Mouse (Mus musculus) midbrain, embryonic 11.5 days (tissue): ENCODE measurements around the gene Abtb2. TPM values are rescaled to one million over a fixed set of nuclear protein-coding genes. Genes with fewer than 3 reads are reported as not detected.
A peak's percentile ranks its signal among the peaks of the same experiment; 100 is the strongest.

Experiments used
- ATAC-seq: fragments of 200-750 bp; cut with Nextera tagmentation; 2 replicates; pipeline ENCODE4 v1.8.0; 2017; ENCODE audit warnings: moderate TSS enrichment, moderate library complexity; ENCODE audit not compliant: low FRiP score
- DNase-seq: peaks from one replicate; pipeline ENCODE4 v3.0.0; 2015; ENCODE audit warnings: low spot score; ENCODE audit errors: missing footprints
- H3K27ac ChIP-seq: fragments of 300-500 bp; sonication (generic); 2 replicates; pipeline ENCODE4 v1.5.1; 2014; ENCODE audit warnings: low read depth, low read length
- H3K27me3 ChIP-seq: fragments of 300-500 bp; sonication (generic); 2 replicates; pipeline ENCODE4 v1.6.1; 2014; ENCODE audit warnings: mild to moderate bottlenecking, low read length, moderate library complexity, mixed read lengths; ENCODE audit not compliant: control insufficient read depth, insufficient read depth
- H3K36me3 ChIP-seq: fragments of 300-500 bp; sonication (generic); 2 replicates; pipeline ENCODE4 v1.6.1; 2014; ENCODE audit warnings: mild to moderate bottlenecking, low read length, moderate library complexity, mixed read lengths; ENCODE audit not compliant: control insufficient read depth, insufficient read depth
- H3K4me1 ChIP-seq: fragments of 300-500 bp; sonication (generic); 2 replicates; pipeline ENCODE4 v1.6.1; 2014; ENCODE audit warnings: low read length; ENCODE audit not compliant: control insufficient read depth, insufficient read depth
- H3K4me2 ChIP-seq: fragments of 300-500 bp; sonication (generic); 2 replicates; pipeline ENCODE4 v1.6.1; 2014; ENCODE audit warnings: mild to moderate bottlenecking, moderate library complexity
- H3K4me3 ChIP-seq: fragments of 300-500 bp; sonication (generic); 2 replicates; pipeline ENCODE4 v1.5.1; 2014; ENCODE audit warnings: low read depth, low read length
- H3K9ac ChIP-seq: fragments of 300-500 bp; sonication (generic); 2 replicates; pipeline ENCODE4 v1.6.1; 2014; ENCODE audit warnings: low read length
- H3K9me3 ChIP-seq: fragments of 300-500 bp; sonication (generic); 2 replicates; pipeline ENCODE4 v1.6.1; 2016; ENCODE audit warnings: low read length; ENCODE audit not compliant: control insufficient read depth
- WGBS: fragments of 180-500 bp; shearing (Covaris S2); extraction: QIAGEN DNeasy Blood & Tissue Kit; methylation state at CpG from one replicate; pipeline ENCODE4 v1.1.7; 2014; 5-methylcytosine and 5-hydroxymethylcytosine counted together
- polyA plus RNA-seq: library from polyadenylated mRNA; unstranded; fragments of >200 nt; fragmentation: Nextera tagmentation; extraction: Ambion mirVana; gene quantifications from 2 replicates; pipeline ENCODE4 v1.2.1, GENCODE M21; 2014

Abtb2 gene
- polyA plus RNA-seq, 1 experiment from 2014 or later, result 12.1 TPM

DNA sequence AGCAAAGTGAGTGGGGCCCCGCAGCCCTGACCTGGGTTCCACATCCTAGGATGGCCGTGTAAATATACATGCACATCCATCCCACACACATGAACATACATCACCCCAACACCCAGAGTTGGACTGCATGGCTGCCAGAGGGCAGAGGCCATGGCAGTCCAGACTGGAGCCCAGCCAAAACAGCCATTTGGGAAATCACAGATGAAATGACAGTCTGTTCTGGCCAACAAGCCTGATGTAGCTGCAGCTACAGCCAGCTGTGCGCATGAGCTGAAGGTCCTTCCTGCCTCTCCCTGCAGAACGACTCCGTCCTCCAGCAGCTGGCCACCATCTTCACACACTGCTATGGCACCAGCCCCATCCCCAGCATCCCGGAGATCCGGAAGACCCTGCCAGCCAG, 144.7 kb downstream of the Abtb2 start:
- WGBS, result 94% methylated on average over 7 of the region's 7 CpGs
- Histone ChIP-seq H3K4me1 (no peaks in the 10 kb centered on the region; the same call in 1 of the 2 replicates), H3K27me3 (no peaks in the 10 kb centered on the region), H3K27ac (no peak overlapping the region), H3K36me3 (peaks cover 11% of the 10 kb centered on the region), H3K9ac (no peak overlapping the region), H3K4me2 (no peak overlapping the region), H3K4me3 (no peak overlapping the region), H3K9me3 (no peaks in the 10 kb centered on the region)
- ATAC-seq (no peak), DNase-seq (no peak)

DNA sequence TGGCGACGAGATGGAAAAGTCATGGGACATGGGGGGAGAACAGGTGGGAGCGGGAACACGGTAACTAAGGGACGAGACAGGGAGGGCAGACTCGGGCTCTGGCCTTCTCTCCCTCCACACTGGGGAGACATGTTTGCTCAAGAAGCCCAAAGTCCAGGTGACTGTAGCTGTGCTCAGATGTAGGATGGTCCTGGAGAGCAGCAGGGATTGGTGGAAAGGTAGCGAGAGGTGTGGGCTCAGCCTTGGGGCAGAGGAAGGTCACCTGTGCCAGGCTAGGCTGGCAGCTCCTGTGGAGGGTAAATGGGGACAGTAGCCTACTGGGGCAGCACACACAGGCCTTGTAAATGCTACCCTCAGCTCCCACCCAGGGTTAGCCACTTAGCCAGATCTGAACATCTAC, 147.7 kb downstream of the Abtb2 start:
- no peak overlapping the region for H3K27ac ChIP-seq
- peaks cover 6% of the 10 kb centered on the region; the same call in 1 of the 2 replicates for H3K36me3 ChIP-seq

DNA sequence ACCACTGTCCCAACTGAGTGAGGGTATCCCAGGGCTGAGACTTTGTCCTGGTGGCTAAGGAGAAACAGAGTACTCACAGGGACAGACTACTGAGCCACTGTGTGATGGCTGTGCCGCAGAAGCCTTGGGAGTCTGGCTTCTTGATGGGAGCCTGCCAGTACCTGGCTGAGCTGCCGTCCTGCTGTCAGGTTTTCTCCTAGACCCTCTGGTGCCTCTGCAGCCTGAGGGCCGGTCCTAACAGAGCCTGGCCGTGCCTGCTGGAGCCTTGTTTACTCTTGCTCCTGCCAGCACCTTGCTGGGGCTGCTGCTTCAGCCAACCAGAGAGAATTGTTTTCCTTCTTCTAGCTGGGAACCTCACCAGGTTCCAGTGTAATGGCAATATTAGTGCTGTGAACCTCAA, 148.3 kb downstream of the Abtb2 start:
- H3K27me3 ChIP-seq, result no peaks in the 10 kb centered on the region
- H3K27ac ChIP-seq, result no peak overlapping the region
- no peaks in the 10 kb centered on the region for H3K4me1 ChIP-seq
- H3K4me2 ChIP-seq, result no peak overlapping the region
- WGBS, result 68% methylated on average over 4 of the region's 4 CpGs
- ATAC-seq (no peak), DNase-seq (no peak)
- peaks cover 6% of the 10 kb centered on the region; the same call in 1 of the 2 replicates for H3K36me3 ChIP-seq
- H3K9ac ChIP-seq, result no peak overlapping the region
- H3K9me3 ChIP-seq, result no peaks in the 10 kb centered on the region
- H3K4me3 ChIP-seq, result no peak overlapping the region

More for the DNA sequence above, 147.7 kb downstream of the Abtb2 start:
- Histone ChIP-seq H3K4me1 (no peaks in the 10 kb centered on the region), H3K27me3 (no peaks in the 10 kb centered on the region), H3K4me2 (no peak overlapping the region), H3K4me3 (no peak overlapping the region), H3K9ac (no peak overlapping the region), H3K9me3 (no peaks in the 10 kb centered on the region)
- no peak for ATAC-seq
- 86% methylated on average over 7 of the region's 7 CpGs for WGBS
- DNase-seq, result no peak

DNA sequence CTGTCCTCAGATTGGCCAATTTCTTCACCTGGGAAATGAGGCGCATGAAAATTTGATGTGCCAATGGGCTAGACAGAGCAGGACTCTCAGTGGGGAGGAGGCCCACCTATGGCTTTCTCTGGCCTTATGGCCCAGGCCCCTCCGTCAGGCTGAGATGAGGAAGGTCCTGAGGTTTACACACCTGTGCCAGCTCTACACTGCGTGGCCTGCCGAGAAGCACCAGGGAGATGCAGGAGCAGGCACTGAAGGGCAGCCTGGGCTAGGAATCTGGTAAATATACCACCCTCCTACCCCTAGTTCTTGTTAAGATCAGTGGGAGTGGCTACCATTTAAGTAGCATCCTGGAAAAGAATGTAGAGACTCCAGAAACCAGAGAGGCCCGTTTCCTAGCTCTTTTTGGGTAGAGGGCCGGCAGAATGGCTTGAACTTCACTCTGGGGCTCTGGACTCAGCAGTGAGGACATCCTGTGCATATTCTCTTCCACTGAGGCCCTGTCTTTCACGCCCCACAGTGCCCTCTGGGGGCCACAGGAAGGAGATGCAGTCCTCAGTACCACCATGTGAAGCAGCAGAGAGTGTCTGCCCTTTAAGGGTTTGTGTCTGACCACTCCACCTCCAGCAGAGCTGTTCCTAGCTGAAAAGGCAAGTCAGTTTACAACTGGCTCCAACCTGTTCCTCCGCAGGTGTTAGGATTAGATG, 152.6 kb downstream of the Abtb2 start:
- no peaks in the 10 kb centered on the region for H3K4me1 ChIP-seq
- no peak overlapping the region for H3K9ac ChIP-seq
- DNase-seq (peak; percentile 97), ATAC-seq (peak; percentile 79)
- no peaks in the 10 kb centered on the region for H3K27me3 ChIP-seq
- H3K4me3 ChIP-seq, result no peak overlapping the region
- H3K9me3 ChIP-seq, result no peaks in the 10 kb centered on the region
- WGBS, result 60% methylated on average over 8 of the region's 8 CpGs
- H3K4me2 ChIP-seq, result no peak overlapping the region
- no peaks in the 10 kb centered on the region; the same call in 1 of the 2 replicates for H3K36me3 ChIP-seq
- no peak overlapping the region for H3K27ac ChIP-seq

DNA sequence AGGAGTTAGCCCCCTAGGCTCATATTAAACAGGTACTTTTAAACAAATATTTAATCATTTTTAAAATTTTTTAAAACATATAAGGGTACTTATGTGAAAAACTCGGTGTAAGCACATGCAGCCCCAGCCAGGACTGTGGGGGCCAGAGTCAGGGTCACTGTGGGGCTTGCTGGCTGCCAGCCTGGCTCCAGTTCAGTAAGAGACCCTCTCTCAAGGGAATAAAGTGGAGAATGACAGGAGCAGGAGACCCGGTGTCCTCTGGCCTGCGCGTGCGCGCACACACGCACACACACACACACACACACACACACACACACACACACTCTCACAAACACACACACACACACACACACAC, 153.2 kb downstream of the Abtb2 start:
- Histone ChIP-seq H3K4me3 (no peak overlapping the region), H3K27me3 (no peaks in the 10 kb centered on the region), H3K9ac (no peak overlapping the region), H3K36me3 (no peaks in the 10 kb centered on the region; the same call in 1 of the 2 replicates), H3K4me2 (no peak overlapping the region), H3K27ac (no peak overlapping the region), H3K9me3 (no peaks in the 10 kb centered on the region), H3K4me1 (no peaks in the 10 kb centered on the region)
- WGBS, result 98% methylated on average over 7 of the region's 7 CpGs
- peak; percentile 51; the same call in 1 of the 2 replicates for ATAC-seq
- DNase-seq, result no peak

DNA sequence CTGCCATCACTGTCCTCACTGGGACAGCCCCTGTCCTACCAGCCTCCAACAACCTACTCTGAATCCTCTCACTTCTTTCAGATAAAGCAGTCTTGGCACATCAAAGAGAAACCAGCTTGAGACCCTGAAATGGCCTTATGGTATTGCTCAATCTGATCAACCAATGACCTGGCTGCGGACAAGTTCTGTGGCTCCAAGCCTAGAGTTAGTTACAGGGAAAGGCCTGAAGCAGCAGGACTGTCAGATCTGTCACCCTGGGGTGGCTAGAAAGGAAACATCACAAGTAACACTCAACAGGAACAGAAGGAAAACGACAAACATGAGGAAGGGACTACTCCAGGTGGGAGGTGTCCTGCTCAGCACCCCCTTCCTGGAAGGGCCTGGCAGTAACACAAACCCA, 158.4 kb downstream of the Abtb2 start:
- Histone ChIP-seq H3K9me3 (no peaks in the 10 kb centered on the region), H3K9ac (no peak overlapping the region), H3K4me1 (no peaks in the 10 kb centered on the region), H3K36me3 (peaks cover 12% of the 10 kb centered on the region), H3K27me3 (no peaks in the 10 kb centered on the region), H3K4me3 (no peak overlapping the region), H3K4me2 (no peak overlapping the region), H3K27ac (no peak overlapping the region)
- 86% methylated on average over 2 of the region's 2 CpGs for WGBS
- DNase-seq, result no peak
- no peak for ATAC-seq

DNA sequence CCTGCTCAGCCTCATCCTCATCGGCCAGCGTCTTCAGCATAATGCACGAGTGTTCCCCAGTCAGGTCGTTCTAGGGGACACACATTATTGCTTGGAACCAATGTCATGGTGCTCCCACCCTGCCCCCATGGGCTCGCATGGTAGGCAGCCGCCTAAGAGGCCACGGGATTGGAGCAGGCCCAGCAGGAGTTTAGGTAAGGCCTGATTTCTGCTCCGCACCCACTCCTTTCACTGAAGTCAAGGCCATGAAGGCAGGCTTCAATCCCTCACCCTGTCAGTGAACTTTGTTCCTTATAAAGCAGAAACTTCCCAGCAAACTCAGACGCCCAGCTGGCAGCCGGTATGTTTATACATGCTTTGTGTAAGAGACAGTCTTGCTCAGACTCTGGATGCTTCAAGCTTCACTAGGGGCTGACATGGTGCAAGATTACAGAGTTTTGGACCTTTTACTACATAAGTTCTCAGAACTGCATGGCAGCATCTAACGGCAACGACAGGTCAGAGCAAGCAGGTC, 162.0 kb downstream of the Abtb2 start:
- Histone ChIP-seq H3K4me1 (no peaks in the 10 kb centered on the region), H3K27me3 (no peaks in the 10 kb centered on the region), H3K36me3 (peaks cover 12% of the 10 kb centered on the region), H3K9ac (no peak overlapping the region), H3K9me3 (no peaks in the 10 kb centered on the region), H3K4me3 (no peak overlapping the region), H3K4me2 (no peak overlapping the region), H3K27ac (no peak overlapping the region)
- DNase-seq, result no peak
- ATAC-seq, result no peak
- 90% methylated on average over 12 of the region's 12 CpGs for WGBS

DNA sequence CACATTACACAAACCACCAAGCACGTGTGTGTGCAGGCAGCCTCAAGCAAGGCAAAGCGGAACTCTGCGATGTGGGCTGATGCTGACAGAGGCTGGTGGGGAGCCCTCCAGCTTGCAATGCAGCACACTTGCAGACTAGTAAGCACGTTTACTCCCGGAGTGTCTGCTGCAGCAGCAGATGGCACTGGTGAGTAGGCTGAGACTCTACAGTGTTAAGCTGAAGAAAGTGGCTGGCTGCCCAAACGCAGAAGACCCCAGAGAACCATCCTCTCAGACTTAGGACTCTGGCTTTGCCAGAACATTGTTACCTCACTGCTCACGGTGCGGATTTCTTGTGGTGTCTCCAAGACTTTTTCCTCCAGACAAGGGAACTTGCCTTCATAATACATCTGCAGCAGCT, 164.9 kb downstream of the Abtb2 start:
- H3K4me1 ChIP-seq, result no peaks in the 10 kb centered on the region
- H3K27me3 ChIP-seq, result no peaks in the 10 kb centered on the region
- H3K4me2 ChIP-seq, result no peak overlapping the region
- 82% methylated on average over 8 of the region's 8 CpGs for WGBS
- no peak overlapping the region for H3K9ac ChIP-seq
- H3K36me3 ChIP-seq, result peaks cover 12% of the 10 kb centered on the region
- H3K9me3 ChIP-seq, result no peaks in the 10 kb centered on the region
- H3K27ac ChIP-seq, result no peak overlapping the region
- H3K4me3 ChIP-seq, result no peak overlapping the region
- DNase-seq (no peak), ATAC-seq (no peak)

DNA sequence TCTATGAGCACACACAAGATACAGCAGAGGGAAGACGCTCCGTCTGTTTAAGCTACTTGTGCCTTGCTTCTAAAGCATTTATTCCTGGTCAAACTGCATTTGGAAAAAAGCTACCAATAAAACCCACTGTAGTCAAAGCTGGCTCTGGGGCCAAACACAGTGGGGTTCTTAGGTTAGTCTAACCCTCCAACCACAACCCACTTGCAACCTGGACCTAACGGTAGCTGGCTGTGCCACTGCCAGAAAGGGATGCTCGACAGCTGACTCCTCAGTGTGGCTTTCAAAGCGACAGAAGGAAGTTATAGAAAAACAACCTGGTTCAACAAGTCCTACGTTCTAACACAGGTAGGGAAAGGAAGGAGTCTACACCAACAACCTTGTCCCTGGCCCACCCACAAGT, 165.3 kb downstream of the Abtb2 start:
- Histone ChIP-seq H3K27ac (no peak overlapping the region), H3K27me3 (no peaks in the 10 kb centered on the region), H3K9ac (no peak overlapping the region), H3K4me3 (no peak overlapping the region), H3K4me2 (no peak overlapping the region), H3K9me3 (no peaks in the 10 kb centered on the region), H3K4me1 (no peaks in the 10 kb centered on the region), H3K36me3 (peaks cover 12% of the 10 kb centered on the region)
- ATAC-seq (no peak), DNase-seq (no peak)
- WGBS, result 91% methylated on average over 6 of the region's 6 CpGs
